Mouse (Mus musculus) thymus, postnatal 25 days (tissue): Measurements from ENCODE around the gene Tex13c3.
"Not testable (repeated sequence)": the region's sequence is repeated elsewhere in the genome, so short reads cannot be mapped to it uniquely, and the experiment has no call there.

ENCODE experiments used
- DNase-seq: peaks from one replicate; pipeline ENCODE4 v3.0.0; 2022

Tex13c3 gene

DNA sequence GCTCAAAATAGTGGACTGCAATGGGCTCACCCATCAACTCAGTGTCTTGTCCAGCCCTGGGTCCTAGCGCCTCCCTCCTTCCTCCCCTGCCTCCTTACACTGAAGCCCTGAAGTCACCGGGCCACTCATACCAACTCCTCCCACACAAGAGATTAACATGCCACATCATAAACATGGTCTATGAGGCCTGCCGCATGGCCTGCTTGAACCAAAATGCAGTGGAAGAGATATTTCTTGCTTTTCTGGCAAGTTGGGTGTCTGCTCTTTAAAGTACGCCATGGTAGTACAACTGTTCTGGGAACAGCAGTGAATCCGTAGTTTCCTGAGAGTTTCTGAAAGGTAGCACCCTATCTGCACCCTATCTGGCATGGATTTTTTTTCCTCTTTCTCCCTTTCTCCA lies at the start of gene Tex13c3:
Tex13c3 (minus strand) TSS at position 101 of the 400 bp plus-strand sequence.
- DNase-seq = not testable (repeated sequence)

DNA sequence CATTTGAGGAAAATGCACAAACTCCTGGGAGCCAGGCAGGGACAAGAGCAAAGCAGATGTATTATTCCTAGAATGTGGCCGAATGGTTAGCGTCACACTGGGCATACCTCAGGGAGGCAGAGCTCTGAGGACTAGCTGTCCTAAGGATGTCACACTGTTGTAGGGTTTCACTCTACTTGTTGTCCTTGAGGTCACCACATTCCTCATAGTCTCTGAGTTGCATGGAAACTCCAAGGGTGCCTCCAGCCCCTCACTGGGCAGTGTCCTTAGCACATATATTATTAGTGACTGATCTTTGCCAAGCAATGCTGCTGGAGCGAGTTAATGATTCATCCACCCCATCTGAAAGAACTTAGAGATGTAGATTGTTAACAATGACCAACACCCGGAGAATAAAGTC lies 8.6 kb upstream of the Tex13c3 start:
- DNase-seq = no peak
